Mouse (Mus musculus) spleen, adult 2 months (tissue): ENCODE data around the gene Inpp4b.

Source experiments
- CTCF ChIP-seq: fragments of 200-500 bp; IDR thresholded peaks from 2 replicates; pipeline ENCODE4 v1.5.1; 2011; ENCODE audit warnings: mild to moderate bottlenecking, inconsistent platforms; ENCODE audit not compliant: insufficient read depth, insufficient read length, insufficient replicate concordance; ENCODE audit errors: extremely low read depth
- POLR2A ChIP-seq: fragments of 200-500 bp; IDR thresholded peaks from 2 replicates; pipeline ENCODE4 v1.6.1; 2011; ENCODE audit warnings: low read depth, low read length, inconsistent platforms

DNA sequence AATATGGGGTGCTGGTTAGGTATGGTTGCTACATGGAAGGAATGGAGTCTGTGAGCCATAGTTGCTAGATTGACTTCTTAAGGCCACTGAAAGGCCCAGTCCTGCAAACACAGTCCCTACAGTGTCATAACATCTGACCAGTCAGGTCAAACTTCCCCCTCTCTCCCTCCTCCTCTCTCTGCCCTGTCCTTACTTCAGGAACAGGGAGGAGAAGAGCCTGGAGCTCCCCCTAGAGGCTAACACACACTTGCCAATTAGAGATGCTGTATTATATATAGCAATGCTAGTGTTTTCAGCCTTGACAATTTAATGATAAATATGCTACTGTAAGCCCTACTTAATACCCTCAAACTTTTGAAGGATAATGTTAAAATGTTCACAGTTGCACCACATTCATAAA is 464.4 kb downstream of the Inpp4b start:
- TF ChIP-seq CTCF, result peak; percentile 65; the same call in 1 of the 2 replicates
- TF ChIP-seq POLR2A, result no peak
